Mouse (Mus musculus): Measurements from ENCODE around the gene Lta. TPM values are rescaled to one million over a fixed set of nuclear protein-coding genes. Genes with fewer than 3 reads are reported as not detected.

Gene Lta
- polyA plus RNA-seq, 1 experiment from 2014 or later = not detected

- no peaks in the 10 kb centered on the region for H3K36me3 ChIP-seq (ENCODE audit: control insufficient read depth, insufficient read depth, low read length)
- H3K4me1 ChIP-seq (ENCODE audit: control insufficient read depth in 2 of 2, insufficient read depth in 2 of 2, low read length in 2 of 2) = no peaks in the 10 kb centered on the region; a peak in 1 of 4 replicates
- H3K9ac ChIP-seq (ENCODE audit: low read length) = no peak overlapping the region
- H3K9me3 ChIP-seq (ENCODE audit: control insufficient read depth, low read length) = no peaks in the 10 kb centered on the region
- H3K27ac ChIP-seq (replicated peaks in 1 of 2; ENCODE audit: control insufficient read depth in 1 of 2, insufficient read depth in 1 of 2, low read depth in 2 of 2, low read length in 2 of 2) = no peak overlapping the region
- H3K27me3 ChIP-seq (ENCODE audit: control insufficient read depth, insufficient read depth, low read length) = no peaks in the 10 kb centered on the region
- no peak overlapping the region for H3K4me2 ChIP-seq (ENCODE audit: low read length)
- no peak for ATAC-seq (ENCODE audit: insufficient number of reproducible peaks, insufficient read depth, low FRiP score, low read depth)
- H3K4me3 ChIP-seq (ENCODE audit: control insufficient read depth in 1 of 2, insufficient read depth in 1 of 2, low read depth in 1 of 2, low read length in 2 of 2) = no peak overlapping the region
- 65% methylated on average over 8 of the region's 8 CpGs for WGBS
Measured at GRCm38 (mm10) chr17:35174201-35174977, 30.8 kb downstream of the Lta start.

GRCm38 (mm10) chr17:35173329-35173728 lies 31.8 kb downstream of the Lta start:
- no peaks in the 10 kb centered on the region for H3K36me3 ChIP-seq (ENCODE audit: control insufficient read depth, insufficient read depth, low read length)
- no peak overlapping the region for H3K4me2 ChIP-seq (ENCODE audit: low read length)
- H3K9me3 ChIP-seq (ENCODE audit: control insufficient read depth, low read length) = no peaks in the 10 kb centered on the region
- no peaks in the 10 kb centered on the region; a peak in 1 of 4 replicates for H3K4me1 ChIP-seq (ENCODE audit: control insufficient read depth in 2 of 2, insufficient read depth in 2 of 2, low read length in 2 of 2)
- no peak overlapping the region for H3K27ac ChIP-seq (replicated peaks in 1 of 2; ENCODE audit: control insufficient read depth in 1 of 2, insufficient read depth in 1 of 2, low read depth in 2 of 2, low read length in 2 of 2)
- ATAC-seq (ENCODE audit: insufficient number of reproducible peaks, insufficient read depth, low FRiP score, low read depth) = no peak
- WGBS = 59% methylated on average over 3 of the region's 3 CpGs
- no peaks in the 10 kb centered on the region for H3K27me3 ChIP-seq (ENCODE audit: control insufficient read depth, insufficient read depth, low read length)
- no peak overlapping the region for H3K4me3 ChIP-seq (ENCODE audit: control insufficient read depth in 1 of 2, insufficient read depth in 1 of 2, low read depth in 1 of 2, low read length in 2 of 2)
- no peak overlapping the region for H3K9ac ChIP-seq (ENCODE audit: low read length)

- H3K9me3 ChIP-seq (ENCODE audit: control insufficient read depth, low read length) = no peaks in the 10 kb centered on the region
- H3K4me2 ChIP-seq (ENCODE audit: low read length) = no peak overlapping the region
- H3K4me3 ChIP-seq (ENCODE audit: control insufficient read depth in 1 of 2, insufficient read depth in 1 of 2, low read depth in 1 of 2, low read length in 2 of 2) = no peak overlapping the region
- no peaks in the 10 kb centered on the region for H3K36me3 ChIP-seq (ENCODE audit: control insufficient read depth, insufficient read depth, low read length)
- H3K27ac ChIP-seq (replicated peaks in 1 of 2; ENCODE audit: control insufficient read depth in 1 of 2, insufficient read depth in 1 of 2, low read depth in 2 of 2, low read length in 2 of 2) = no peak overlapping the region
- H3K27me3 ChIP-seq (ENCODE audit: control insufficient read depth, insufficient read depth, low read length) = no peaks in the 10 kb centered on the region
- WGBS = 48% methylated on average over 11 of the region's 11 CpGs
- peak overlapping the region; percentile 48; the same call in 1 of the 2 replicates for H3K9ac ChIP-seq (ENCODE audit: low read length)
- no peaks in the 10 kb centered on the region; a peak in 1 of 4 replicates for H3K4me1 ChIP-seq (ENCODE audit: control insufficient read depth in 2 of 2, insufficient read depth in 2 of 2, low read length in 2 of 2)
- no peak for ATAC-seq (ENCODE audit: insufficient number of reproducible peaks, insufficient read depth, low FRiP score, low read depth)
Measured at GRCm38 (mm10) chr17:35172445-35173234, 32.5 kb downstream of the Lta start.

- WGBS = 8% methylated on average over 4 of the region's 4 CpGs
- no peaks in the 10 kb centered on the region for H3K9me3 ChIP-seq (ENCODE audit: control insufficient read depth, low read length)
Measured at GRCm38 (mm10) chr17:35168541-35169207, 36.5 kb downstream of the Lta start.

GRCm38 (mm10) chr17:35167794-35168193 lies 37.4 kb downstream of the Lta start:
- Histone ChIP-seq H3K9ac (ENCODE audit: low read length) (no peak overlapping the region), H3K9me3 (ENCODE audit: control insufficient read depth, low read length) (no peaks in the 10 kb centered on the region), H3K4me3 (ENCODE audit: control insufficient read depth in 1 of 2, insufficient read depth in 1 of 2, low read depth in 1 of 2, low read length in 2 of 2) (no peak overlapping the region), H3K36me3 (ENCODE audit: control insufficient read depth, insufficient read depth, low read length) (no peaks in the 10 kb centered on the region), H3K4me1 (ENCODE audit: control insufficient read depth in 2 of 2, insufficient read depth in 2 of 2, low read length in 2 of 2) (peaks cover 6 to 17% of the 10 kb centered on the region in 2 experiments), H3K27me3 (ENCODE audit: control insufficient read depth, insufficient read depth, low read length) (no peaks in the 10 kb centered on the region), H3K4me2 (ENCODE audit: low read length) (no peak overlapping the region), H3K27ac (replicated peaks in 1 of 2; ENCODE audit: control insufficient read depth in 1 of 2, insufficient read depth in 1 of 2, low read depth in 2 of 2, low read length in 2 of 2) (no peak overlapping the region)
- no peak for ATAC-seq (ENCODE audit: insufficient number of reproducible peaks, insufficient read depth, low FRiP score, low read depth)
- WGBS = 79% methylated on average over 7 of the region's 7 CpGs

More at GRCm38 (mm10) chr17:35168541-35169207, 36.5 kb downstream of the Lta start:
- no peak for ATAC-seq (ENCODE audit: insufficient number of reproducible peaks, insufficient read depth, low FRiP score, low read depth)
- Histone ChIP-seq H3K36me3 (ENCODE audit: control insufficient read depth, insufficient read depth, low read length) (no peaks in the 10 kb centered on the region), H3K27me3 (ENCODE audit: control insufficient read depth, insufficient read depth, low read length) (no peaks in the 10 kb centered on the region), H3K27ac (replicated peaks in 1 of 2; ENCODE audit: control insufficient read depth in 1 of 2, insufficient read depth in 1 of 2, low read depth in 2 of 2, low read length in 2 of 2) (no peak overlapping the region), H3K4me1 (ENCODE audit: control insufficient read depth in 2 of 2, insufficient read depth in 2 of 2, low read length in 2 of 2) (peaks cover 5 to 9% of the 10 kb centered on the region in 2 experiments; a peak in 3 of 4 replicates), H3K4me3 (ENCODE audit: control insufficient read depth in 1 of 2, insufficient read depth in 1 of 2, low read depth in 1 of 2, low read length in 2 of 2) (no peak overlapping the region), H3K4me2 (ENCODE audit: low read length) (no peak overlapping the region), H3K9ac (ENCODE audit: low read length) (no peak overlapping the region)

GRCm38 (mm10) chr17:35166352-35167035 lies 38.7 kb downstream of the Lta start:
- peaks cover 10 to 30% of the 10 kb centered on the region in 2 experiments for H3K4me1 ChIP-seq (ENCODE audit: control insufficient read depth in 2 of 2, insufficient read depth in 2 of 2, low read length in 2 of 2)
- no peaks in the 10 kb centered on the region for H3K27me3 ChIP-seq (ENCODE audit: control insufficient read depth, insufficient read depth, low read length)
- peaks cover 8% of the 10 kb centered on the region for H3K36me3 ChIP-seq (ENCODE audit: control insufficient read depth, insufficient read depth, low read length)
- ATAC-seq (ENCODE audit: insufficient number of reproducible peaks, insufficient read depth, low FRiP score, low read depth) = no peak
- H3K9ac ChIP-seq (ENCODE audit: low read length) = no peak overlapping the region
- peak overlapping the region; percentile 72; the same call in 1 of the 2 replicates for H3K4me2 ChIP-seq (ENCODE audit: low read length)
- no peaks in the 10 kb centered on the region for H3K9me3 ChIP-seq (ENCODE audit: control insufficient read depth, low read length)
- WGBS = 74% methylated on average over 8 of the region's 8 CpGs
- no peak overlapping the region for H3K4me3 ChIP-seq (ENCODE audit: control insufficient read depth in 1 of 2, insufficient read depth in 1 of 2, low read depth in 1 of 2, low read length in 2 of 2)
- H3K27ac ChIP-seq (replicated peaks in 1 of 2; ENCODE audit: control insufficient read depth in 1 of 2, insufficient read depth in 1 of 2, low read depth in 2 of 2, low read length in 2 of 2) = no peak overlapping the region; a peak in 1 of 4 replicates

Data from heart, embryonic 14.5 days (tissue).